ENCODE assay signal across 8 mouse cellular contexts in the genomic region with DNA sequence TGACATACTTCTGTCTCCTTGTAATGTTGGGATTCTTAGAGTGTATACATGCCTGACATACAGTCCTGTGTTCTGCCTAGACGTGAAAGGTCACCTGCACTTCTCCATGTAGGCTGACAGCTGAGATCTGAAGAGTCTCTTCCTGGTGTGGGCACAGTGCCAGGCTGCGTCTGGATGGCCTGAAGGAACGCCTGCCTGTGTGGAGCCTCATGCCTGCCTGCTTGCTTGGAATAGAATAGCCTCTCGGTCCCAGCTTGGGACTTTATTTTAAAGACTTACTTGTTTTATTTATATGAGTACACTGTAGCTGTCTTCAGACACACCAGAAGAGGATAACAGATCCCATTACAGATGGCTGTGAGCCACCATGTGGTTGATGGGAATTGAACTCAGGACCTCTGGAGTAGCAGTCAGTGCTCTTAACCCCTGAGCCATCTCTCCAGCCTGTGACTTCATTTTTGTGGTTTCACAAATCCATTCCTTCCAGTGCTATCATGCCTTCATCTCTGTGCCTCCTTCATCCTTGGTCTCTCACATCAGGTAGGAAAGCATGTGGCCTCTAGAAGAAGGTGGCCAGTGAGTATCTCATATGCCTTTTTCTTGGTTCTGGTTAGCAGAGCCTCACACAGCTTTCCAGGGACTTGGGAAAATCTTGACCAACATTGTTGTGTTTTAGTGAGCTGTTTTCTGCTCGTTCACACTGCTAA. TPM values are rescaled to one million over a fixed set of nuclear protein-coding genes. Genes with fewer than 3 reads are reported as not detected.
DNase-seq lines count a peak whose midpoint lies in the region; ATAC-seq and TF ChIP-seq lines count a peak whose summit lies in the region.

No protein-coding gene starts in this region.

- no peak overlapping the region for H3K4me2 ChIP-seq in lung, postnatal 0 days (replicated peaks; ENCODE audit: low read depth, low read length)
- no peak overlapping the region for H3K4me2 ChIP-seq in limb, embryonic 15.5 days

- H3K27ac ChIP-seq in lung, postnatal 0 days (ENCODE audit: low read length), result peak overlapping the region; percentile 33; the same call in 1 of the 2 replicates
- H3K27ac ChIP-seq in limb, embryonic 15.5 days, result 0 out of 2 replicates have a peak overlapping the region, but pooled peaks have one; percentile 9

- no peaks in the 10 kb centered on the region for H3K9me3 ChIP-seq in lung, postnatal 0 days (ENCODE audit: low read length)
- no peaks in the 10 kb centered on the region for H3K9me3 ChIP-seq in limb, embryonic 15.5 days

- peaks cover 39% of the 10 kb centered on the region; the same call in 1 of the 2 replicates for H3K4me1 ChIP-seq in lung, postnatal 0 days (ENCODE audit: insufficient read depth, low read depth, low read length)
- peaks cover 34% of the 10 kb centered on the region for H3K4me1 ChIP-seq in lung, adult 2 months (ENCODE audit: control insufficient read depth, insufficient read depth, low read length)
- peaks cover 15% of the 10 kb centered on the region for H3K4me1 ChIP-seq in limb, embryonic 15.5 days

- intact Hi-C loops in gastrocnemius, postnatal 14 days (cut with DNase I; ENCODE audit: low total_unique reads), result no loop called here

- H3K4me3 ChIP-seq in lung, postnatal 0 days (ENCODE audit: low read depth, low read length), result no peak overlapping the region
- H3K4me3 ChIP-seq in lung, adult 2 months (replicated peaks; ENCODE audit: extremely low read depth, low read depth, low read length), result no peak overlapping the region
- H3K4me3 ChIP-seq in limb, embryonic 15.5 days, result no peak overlapping the region

- no peaks in the 10 kb centered on the region for H3K36me3 ChIP-seq in lung, postnatal 0 days (ENCODE audit: insufficient read depth, low read length)
- peaks cover 10% of the 10 kb centered on the region; the same call in 1 of the 2 replicates for H3K36me3 ChIP-seq in limb, embryonic 15.5 days

- no peak for TF ChIP-seq EP300 in lung, postnatal 0 days (IDR thresholded peaks at IDR 0.05)

- no peak for TF ChIP-seq POLR2A in lung, adult 2 months (IDR thresholded peaks at IDR 0.05; ENCODE audit: borderline replicate concordance, extremely low read depth, low read depth, low read length)
- no peak for TF ChIP-seq POLR2A in brain, embryonic 14.5 days (IDR thresholded peaks at IDR 0.05; ENCODE audit: borderline replicate concordance, extremely low read depth, insufficient read depth, insufficient read length, poor library complexity, severe bottlenecking)

- no peak for TF ChIP-seq CTCF in lung, postnatal 0 days (IDR thresholded peaks at IDR 0.05)
- TF ChIP-seq CTCF in lung, adult 2 months (IDR thresholded peaks at IDR 0.05; ENCODE audit: insufficient read depth, low read length), result no peak
- TF ChIP-seq CTCF in brain, embryonic 14.5 days (IDR thresholded peaks at IDR 0.05; ENCODE audit: borderline replicate concordance, extremely low read depth, insufficient read depth, insufficient read length), result no peak

- DNase-seq in lung, postnatal 0 days (ENCODE audit: low spot score), result peak; percentile 47
- no peak for DNase-seq in lung, adult 2 months
- peak; percentile 53 for DNase-seq in brain, embryonic 14.5 days (ENCODE audit: low read depth)
- DNase-seq in gastrocnemius, postnatal 14 days, result peak; percentile 58
- no peak for DNase-seq in embryo, embryonic 11 days
- DNase-seq in T-cell, adult 2 months (ENCODE audit: low spot score), result no peak

- WGBS in lung, postnatal 0 days, result 13% methylated on average over 5 of the region's 5 CpGs
- WGBS in lung, adult 2 months, result 15% methylated on average over 5 of the region's 5 CpGs
- WGBS in limb, embryonic 15.5 days, result 40% methylated on average over 5 of the region's 5 CpGs

- peak; percentile 26; the same call in 1 of the 2 replicates for ATAC-seq in lung, postnatal 0 days
- ATAC-seq in limb, embryonic 15.5 days (ENCODE audit: insufficient number of reproducible peaks, low FRiP score, low TSS enrichment, low read depth), result no peak
- ATAC-seq in inflammation-experienced regulatory T-cells, adult 6 months, result no peak

- H3K9ac ChIP-seq in lung, postnatal 0 days (replicated peaks; ENCODE audit: low read depth), result no peak overlapping the region
- no peak overlapping the region for H3K9ac ChIP-seq in limb, embryonic 15.5 days

- no peaks in the 10 kb centered on the region for H3K27me3 ChIP-seq in lung, postnatal 0 days (replicated peaks; ENCODE audit: insufficient read depth, low read length)
- no peaks in the 10 kb centered on the region for H3K27me3 ChIP-seq in limb, embryonic 15.5 days

RNA-seq across cellular contexts. Expression of a gene that starts 26.4 kb away (rescaled TPM):
- 81.2 and 94.5 TPM in 2 replicates for polyA plus RNA-seq in lung, postnatal 0 days (2015; fragmentation: Nextera tagmentation; extraction: Ambion mirVana)
- 65.9 and 69.9 TPM in 2 replicates for polyA plus RNA-seq in lung, adult 2 months (2012; rRNA removed)
- 60.2 and 62.4 TPM in 2 replicates for polyA plus RNA-seq in brain, embryonic 14.5 days (2012; rRNA removed)
- total RNA-seq in gastrocnemius, postnatal 14 days (2021), result 10 to 100 TPM; 13.9 to 15.6 TPM
- polyA plus RNA-seq in limb, embryonic 15.5 days (2015; fragmentation: Nextera tagmentation; extraction: Ambion mirVana), result 50.2 and 55.6 TPM in 2 replicates
- polyA plus RNA-seq in inflammation-experienced regulatory T-cells, adult 6 months (2017; shearing (Covaris generic)), result 100 to 1,000 TPM; 121 to 180 (median 127) TPM

RNA-seq across cellular contexts. Expression of a gene that starts 52.2 kb away (rescaled TPM):
- polyA plus RNA-seq in lung, postnatal 0 days (2015; fragmentation: Nextera tagmentation; extraction: Ambion mirVana), result 1.00 and 1.1 TPM in 2 replicates
- 2.3 and 5.3 TPM in 2 replicates for polyA plus RNA-seq in lung, adult 2 months (2012; rRNA removed)
- 1.1 and 1.2 TPM in 2 replicates for polyA plus RNA-seq in brain, embryonic 14.5 days (2012; rRNA removed)
- total RNA-seq in gastrocnemius, postnatal 14 days (2021), result 1 to 10 TPM; 1.6 to 1.7 TPM
- polyA plus RNA-seq in limb, embryonic 15.5 days (2015; fragmentation: Nextera tagmentation; extraction: Ambion mirVana), result 7.9 and 9.2 TPM in 2 replicates
- under 1 TPM; 0.16 to 0.49 (median 0.33) TPM for polyA plus RNA-seq in inflammation-experienced regulatory T-cells, adult 6 months (2017; shearing (Covaris generic))

Comparison
In these comparisons a context has a peak if more than half of its experiments do, and no peak if none do; other contexts are left out.
1. DNase-seq: peak in lung, postnatal 0 days (single experiment), brain, embryonic 14.5 days (single experiment) and gastrocnemius, postnatal 14 days (single experiment); none in lung, adult 2 months (single experiment), embryo, embryonic 11 days (single experiment) and T-cell, adult 2 months (single experiment).